Mouse (Mus musculus) G1E (cell line): ENCODE measurements around the gene Nav1.

Experiments used
- CTCF ChIP-seq: IDR thresholded peaks from 2 replicates; pipeline ENCODE4 v1.5.1; 2012; ENCODE audit warnings: low read depth, low read length, inconsistent platforms, mixed read lengths
- GATA1 ChIP-seq: IDR thresholded peaks from 2 replicates; pipeline ENCODE4 v1.6.1; 2012; ENCODE audit warnings: borderline replicate concordance, low read length, inconsistent platforms, mixed read lengths
- GATA2 ChIP-seq: IDR thresholded peaks from 2 replicates; pipeline ENCODE4 v1.6.1; 2012; ENCODE audit warnings: low read depth, low read length, inconsistent platforms, borderline replicate concordance
- POLR2AphosphoS5 ChIP-seq: IDR thresholded peaks from 2 replicates; pipeline ENCODE4 v1.6.1; 2012; ENCODE audit warnings: low read depth, low read length, inconsistent platforms; ENCODE audit not compliant: insufficient replicate concordance
- TAL1 ChIP-seq: conservative IDR thresholded peaks from 2 replicates; pipeline ENCODE4 v1.6.1; 2012; ENCODE audit warnings: low read depth, low read length, inconsistent platforms, mixed read lengths

- TF ChIP-seq CTCF (no peak), GATA1 (no peak), GATA2 (no peak), TAL1 (no peak), POLR2AphosphoS5 (no peak)
Measured at GRCm38 (mm10) chr1:135624646-135625045, 17.6 kb upstream of the Nav1 start.
